Mouse (Mus musculus) mature B cell (primary cell): ENCODE data around the gene Myocos.
"Not testable (repeated sequence)": the region's sequence is repeated elsewhere in the genome, so short reads cannot be mapped to it uniquely, and the experiment has no call there.

Experiments used
- in situ Hi-C: fragments of 300-500 bp; cut with MboI; formaldehyde crosslinking; loops from 2 replicates; pipeline ENCODE4 v1.14.3; 2019

Myocos gene

GRCm38 (mm10) chr1:162658119-162658518 lies at the start of gene Myocos:
TSS of gene Myocos (minus strand) at chr1:162658219.
- in situ Hi-C loops, result no loop called here

DNA sequence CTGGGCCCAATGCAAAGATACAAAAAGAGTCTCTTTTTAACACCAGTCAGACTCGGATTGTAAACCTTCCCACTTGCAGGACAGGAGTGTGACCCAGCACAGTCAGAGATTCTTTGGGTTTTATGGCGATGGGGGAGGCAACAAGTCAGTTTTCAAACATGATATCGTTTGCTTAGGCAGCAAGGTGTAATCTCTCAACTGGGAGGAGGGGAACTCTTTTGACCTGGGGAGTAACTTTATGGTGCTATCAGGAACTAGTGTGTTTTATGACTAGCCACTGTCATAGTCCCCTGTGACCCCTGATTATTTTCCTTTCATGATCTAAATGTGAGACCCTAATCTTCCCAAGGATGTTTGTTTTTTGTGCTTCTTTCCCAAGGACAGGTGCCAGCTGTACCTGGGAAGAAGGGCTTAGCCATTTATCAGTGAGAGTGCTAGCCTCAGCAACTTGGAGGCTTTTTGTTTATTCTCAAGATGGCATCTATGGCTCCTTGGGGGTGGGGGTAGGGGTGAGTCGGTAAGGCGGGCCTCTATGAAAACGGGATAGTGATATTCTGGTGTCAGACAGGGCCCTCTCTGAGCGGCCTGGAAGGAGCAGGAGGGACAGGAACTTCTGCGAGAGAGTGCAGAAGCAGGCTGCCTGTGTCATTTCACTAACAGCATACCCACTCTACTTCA lies 42.5 kb upstream of the Myocos start:
- in situ Hi-C loops, result no loop called here

DNA sequence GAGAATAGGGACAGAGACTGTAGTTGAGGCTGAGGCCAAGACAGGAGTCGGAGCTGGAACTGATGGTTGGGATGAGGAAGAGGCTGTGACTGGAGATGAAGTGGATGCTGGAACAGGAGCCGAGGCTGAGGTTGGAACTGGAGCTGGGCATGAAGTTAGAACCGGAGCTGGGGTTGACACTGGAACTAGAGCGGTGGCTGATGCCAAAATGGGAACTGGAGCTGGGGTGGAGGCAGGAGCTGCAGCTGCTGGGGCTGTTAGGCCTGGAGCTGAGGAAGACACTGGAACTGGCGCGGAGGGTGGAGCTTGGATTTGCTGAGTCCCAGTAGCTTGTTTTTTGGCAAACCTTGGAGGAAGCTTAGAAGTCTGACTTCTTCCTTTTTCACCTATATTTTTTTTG lies 39.8 kb upstream of the Myocos start:
- in situ Hi-C loops, result no loop called here

- in situ Hi-C loops, result no loop called here
Observed at GRCm38 (mm10) chr1:162693721-162694120, 35.7 kb upstream of the Myocos start.

DNA sequence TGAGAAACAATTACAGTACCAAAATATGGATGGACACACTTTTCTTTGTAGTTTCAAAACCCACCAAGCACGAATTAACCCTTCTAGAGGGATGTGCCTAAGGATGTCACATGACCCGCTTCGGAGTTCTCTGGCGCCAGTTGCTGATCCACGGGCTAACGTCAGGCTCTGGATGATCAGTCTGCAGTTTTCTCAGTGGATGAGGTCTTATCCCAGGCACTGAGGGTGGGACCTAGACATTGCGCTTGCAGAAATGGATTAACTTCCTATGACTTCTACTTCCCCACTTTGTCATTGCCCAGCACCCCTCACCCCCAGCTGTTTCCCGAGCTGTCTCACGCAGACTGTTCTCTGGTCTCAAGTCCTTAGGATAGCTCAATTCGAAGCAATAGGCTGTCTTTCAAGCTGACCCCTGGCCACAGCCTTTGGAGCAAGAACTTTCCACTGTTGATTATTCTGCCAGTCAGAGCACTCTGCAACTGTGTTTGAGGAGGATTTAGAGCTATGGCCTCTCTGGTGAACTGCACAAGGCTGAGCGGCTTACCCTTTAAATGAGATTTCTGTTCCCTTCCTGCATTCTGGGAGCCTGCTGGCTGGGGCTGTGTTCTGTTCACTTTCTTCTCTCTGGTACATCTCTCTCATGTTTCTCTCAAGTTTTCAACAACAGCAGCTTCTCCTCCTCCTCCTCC lies 7.6 kb upstream of the Myocos start:
- in situ Hi-C loops, result no loop called here

GRCm38 (mm10) chr1:162664826-162665475 lies 6.9 kb upstream of the Myocos start:
- in situ Hi-C loops, result no loop called here

DNA sequence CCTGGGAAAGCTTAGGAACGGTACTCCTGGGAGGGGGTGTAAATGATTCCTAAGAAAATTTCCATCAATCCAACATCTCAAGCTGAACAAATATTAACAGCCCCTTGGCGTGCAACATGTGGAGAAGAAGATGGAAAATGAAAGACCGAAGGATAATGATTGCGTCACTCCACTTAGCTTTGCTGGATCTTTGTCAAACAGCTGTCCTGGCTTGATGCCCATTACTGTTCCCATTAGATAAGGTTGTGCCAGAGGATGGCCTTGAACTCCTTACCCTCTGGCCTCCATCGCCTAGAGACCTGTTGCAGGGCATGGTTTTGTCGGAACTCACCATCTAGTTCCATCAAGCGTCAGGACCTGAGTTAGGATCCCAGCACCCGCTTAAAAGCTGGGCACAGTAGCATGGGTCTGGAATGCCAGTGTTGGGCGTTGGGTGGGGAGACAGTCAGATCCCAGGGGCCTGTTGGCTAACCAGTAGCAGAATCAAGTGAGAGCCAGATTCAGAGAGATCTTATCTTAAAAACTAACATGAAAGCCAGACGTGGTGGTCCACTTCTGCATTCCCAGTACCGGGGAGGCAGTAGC lies 2.3 kb upstream of the Myocos start:
- in situ Hi-C loops, result no loop called here

DNA sequence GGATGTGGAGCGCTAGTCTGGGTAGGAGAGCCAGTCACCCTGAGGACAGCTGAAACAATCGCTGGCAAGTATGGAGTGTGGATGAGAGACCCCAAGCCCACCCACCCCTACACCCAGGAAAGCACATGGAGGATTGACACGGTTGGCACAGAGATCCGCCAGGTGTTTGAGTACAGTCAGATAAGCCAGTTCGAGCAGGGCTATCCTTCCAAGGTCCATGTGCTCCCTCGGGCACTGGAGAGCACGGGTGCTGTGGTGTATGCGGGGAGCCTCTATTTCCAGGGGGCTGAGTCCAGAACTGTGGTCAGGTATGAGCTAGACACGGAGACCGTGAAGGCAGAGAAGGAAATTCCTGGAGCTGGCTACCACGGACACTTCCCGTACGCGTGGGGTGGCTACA lies 9.6 kb downstream of the Myocos start:
- in situ Hi-C loops, result no loop called here

DNA sequence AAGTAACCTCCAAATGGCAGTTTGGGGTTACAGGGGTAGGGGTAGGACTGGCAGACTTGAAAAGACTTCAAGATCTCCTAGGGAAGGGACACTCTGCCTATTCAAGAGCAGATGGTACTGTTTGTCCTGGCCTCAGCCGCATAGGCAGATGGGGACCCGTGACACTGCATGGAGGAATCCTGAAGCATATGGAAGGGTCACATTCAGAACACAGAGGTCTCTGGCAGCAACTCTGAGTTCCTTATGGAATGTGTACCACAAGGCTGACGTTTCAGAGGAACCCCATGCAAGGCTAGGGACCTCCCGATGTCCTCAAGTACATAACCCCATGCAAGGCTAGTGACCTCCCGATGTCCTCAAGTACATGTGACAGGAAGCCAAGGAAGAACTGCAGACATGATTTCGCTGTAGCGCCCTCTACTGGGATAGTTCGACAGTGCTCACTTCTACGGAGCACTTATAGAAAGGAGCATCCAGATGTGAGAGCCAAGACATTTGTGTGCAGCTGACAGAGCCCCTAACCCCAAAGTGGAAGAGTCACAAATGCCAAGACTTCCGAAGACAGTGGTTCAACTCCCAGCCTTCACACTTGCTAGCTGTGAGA lies 11.8 kb downstream of the Myocos start:
- in situ Hi-C loops, result no loop called here

DNA sequence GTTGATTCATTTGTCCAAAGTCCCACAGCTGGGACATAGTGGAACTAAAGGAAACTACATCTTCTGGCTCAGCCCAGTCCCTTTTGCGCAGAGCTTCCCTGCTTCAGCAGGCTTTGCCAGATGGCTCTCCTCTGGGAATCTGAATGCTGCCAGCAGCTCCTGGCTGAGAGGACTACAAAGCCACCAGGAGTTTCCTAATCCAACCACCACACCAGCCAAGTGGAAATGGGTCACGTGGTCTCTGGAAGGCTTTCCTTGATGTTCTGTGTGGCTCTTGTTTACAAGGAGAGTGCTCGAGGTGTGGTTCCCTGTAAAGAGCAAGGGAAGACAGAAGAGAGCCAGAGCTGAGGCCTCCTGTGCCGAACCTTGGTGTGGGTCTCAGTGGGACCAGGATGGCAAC lies 14.3 kb downstream of the Myocos start:
- in situ Hi-C loops, result no loop called here

GRCm38 (mm10) chr1:162642591-162642990 lies 15.4 kb downstream of the Myocos start:
- in situ Hi-C loops, result no loop called here

- in situ Hi-C loops, result no loop called here
Observed at GRCm38 (mm10) chr1:162639861-162640260, 18.2 kb downstream of the Myocos start.

DNA sequence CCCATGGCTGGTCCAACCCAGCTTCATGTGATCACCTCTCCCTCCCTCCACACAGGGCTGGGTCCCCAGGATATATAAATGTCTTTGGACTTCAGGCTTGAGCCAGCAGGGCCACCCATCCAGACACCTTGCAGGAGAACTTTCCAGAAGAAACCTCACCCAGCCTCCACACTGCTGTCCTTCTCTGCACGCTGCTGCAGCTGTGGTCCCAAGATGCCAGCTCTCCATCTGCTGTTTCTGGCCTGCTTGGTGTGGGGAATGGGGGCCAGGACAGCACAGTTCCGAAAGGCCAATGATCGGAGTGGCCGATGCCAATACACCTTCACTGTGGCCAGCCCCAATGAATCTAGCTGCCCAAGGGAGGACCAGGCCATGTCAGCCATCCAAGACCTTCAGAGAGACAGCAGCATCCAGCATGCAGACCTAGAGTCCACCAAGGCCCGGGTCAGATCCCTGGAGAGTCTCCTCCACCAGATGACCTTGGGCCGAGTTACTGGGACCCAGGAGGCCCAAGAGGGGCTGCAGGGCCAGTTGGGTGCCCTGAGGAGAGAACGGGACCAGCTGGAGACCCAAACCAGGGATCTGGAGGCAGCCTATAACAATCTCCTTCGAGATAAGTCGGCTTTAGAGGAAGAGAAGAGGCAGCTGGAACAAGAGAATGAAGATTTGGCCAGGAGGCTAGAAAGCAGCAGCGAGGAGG lies 18.8 kb downstream of the Myocos start, which contains the start of gene Myoc:
TSS of gene Myoc (plus strand) at position 105 of the 700 bp plus-strand sequence.
- in situ Hi-C loops, result no loop called here

DNA sequence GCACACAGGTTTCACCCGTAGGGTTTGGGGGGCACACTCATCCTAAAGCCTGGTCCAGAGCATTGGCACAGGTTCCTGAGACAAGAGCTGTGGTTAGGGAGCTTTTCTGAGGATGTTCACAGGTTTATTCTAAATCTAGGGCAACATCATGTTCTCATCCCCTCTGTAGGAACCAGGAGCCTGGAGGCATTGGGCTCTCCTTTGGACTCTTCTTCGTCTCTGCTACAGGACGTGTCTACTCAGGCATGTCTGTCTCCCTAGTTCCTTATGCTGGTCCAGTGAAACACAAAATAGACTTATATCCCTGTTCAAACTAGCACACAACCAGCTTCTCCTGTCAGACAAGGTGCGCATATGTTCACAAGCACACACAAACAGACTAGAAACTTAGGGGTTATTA lies 19.5 kb downstream of the Myocos start:
- in situ Hi-C loops, result no loop called here

GRCm38 (mm10) chr1:162636516-162636915 lies 21.5 kb downstream of the Myocos start:
- in situ Hi-C loops, result no loop called here

DNA sequence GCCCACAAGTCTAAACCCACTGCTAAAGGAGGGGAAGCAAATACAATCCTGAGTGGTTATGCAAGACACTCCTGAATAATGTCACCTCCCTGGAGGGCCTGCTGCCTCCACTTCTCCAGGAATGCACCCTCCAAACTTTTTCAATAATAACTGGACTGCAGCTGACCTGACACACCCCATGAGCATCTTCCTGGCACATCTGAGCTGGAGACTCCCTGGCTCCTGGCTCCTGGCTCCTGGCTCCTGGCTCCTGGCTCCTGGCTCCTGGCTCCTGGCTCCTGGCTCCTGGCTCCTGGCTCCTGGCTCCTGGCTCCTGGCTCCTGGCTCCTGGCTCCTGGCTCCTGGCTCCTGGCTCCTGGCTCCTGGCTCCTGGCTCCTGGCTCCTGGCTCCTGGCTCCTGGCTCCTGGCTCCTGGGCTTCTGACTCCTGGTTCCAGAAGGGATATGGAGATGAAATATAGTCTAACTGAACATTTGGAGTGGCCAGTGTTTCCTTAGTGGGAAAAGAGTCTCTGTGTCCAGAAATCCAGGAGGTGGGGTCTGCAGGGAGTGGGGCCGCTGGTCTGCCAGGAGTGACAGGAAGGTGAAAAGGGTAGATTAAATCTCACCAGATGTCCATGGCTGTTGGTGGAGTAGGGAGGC lies 22.6 kb downstream of the Myocos start:
- in situ Hi-C loops, result not testable (repeated sequence)

- in situ Hi-C loops, result not testable (repeated sequence)
Observed at GRCm38 (mm10) chr1:162628326-162628725, 29.7 kb downstream of the Myocos start.

- in situ Hi-C loops, result not testable (repeated sequence)
Observed at GRCm38 (mm10) chr1:162627821-162628220, 30.2 kb downstream of the Myocos start.

GRCm38 (mm10) chr1:162625229-162625628 lies 32.8 kb downstream of the Myocos start:
- in situ Hi-C loops, result no loop called here

DNA sequence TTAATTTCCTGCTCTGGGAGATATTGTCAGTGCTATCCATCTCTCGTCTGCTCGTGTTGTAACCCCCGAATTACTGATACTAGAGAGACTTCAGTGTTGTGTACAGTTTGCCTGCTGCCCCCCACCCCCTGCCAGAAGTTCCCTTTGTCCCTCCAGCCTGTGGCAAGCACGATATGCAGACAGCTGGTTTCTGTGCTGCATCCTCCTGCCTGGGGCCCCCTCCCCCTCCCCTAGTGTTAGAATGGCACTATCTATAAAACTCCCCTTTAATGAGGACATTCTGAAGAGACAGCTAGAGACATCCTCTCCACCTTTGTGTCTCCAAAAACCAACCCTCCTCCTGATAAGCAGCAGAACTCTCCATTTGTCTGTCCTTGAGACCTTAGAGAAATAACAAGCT lies 34.1 kb downstream of the Myocos start:
- in situ Hi-C loops, result no loop called here

DNA sequence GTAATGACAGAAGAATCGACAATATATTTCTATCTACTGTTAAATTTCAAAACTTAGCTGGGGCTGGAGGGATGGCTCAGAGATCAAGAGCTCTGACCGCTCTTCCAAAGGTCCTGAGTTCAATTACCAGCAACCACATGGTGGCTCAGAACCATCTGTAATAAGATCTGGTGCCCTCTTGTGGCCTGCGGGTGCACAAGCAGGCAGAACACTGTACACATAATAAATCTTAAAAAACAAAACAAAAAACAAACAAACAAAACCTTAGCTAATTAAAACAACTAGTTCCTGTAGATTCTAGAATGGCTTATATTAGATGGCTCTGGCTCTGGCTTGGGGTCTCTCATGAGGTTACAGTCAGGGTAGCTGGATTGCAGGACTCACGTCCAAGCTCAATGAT lies 37.5 kb downstream of the Myocos start:
- in situ Hi-C loops, result no loop called here
